Mouse (Mus musculus): ENCODE results near the gene Tpra1. TPM values are rescaled to one million over a fixed set of nuclear protein-coding genes. Genes with fewer than 3 reads are reported as not detected.

The Tpra1 gene
- total RNA-seq (2017), result 27.5 and 50.7 TPM in 2 replicates

- peak; percentile 80 to 83 for ATAC-seq (replicated peaks in 1 of 2; ENCODE audit: insufficient read depth in 1 of 2, low FRiP score in 2 of 2, low TSS enrichment in 1 of 2, low read depth in 1 of 2, poor library complexity in 2 of 2, severe bottlenecking in 2 of 2)
Observed at GRCm38 (mm10) chr6:88901947-88902820, at the start of gene Tpra1. Gene Tpra1, plus strand, starts transcription at chr6:88902251.

GRCm38 (mm10) chr6:88854509-88854908, 47.5 kb upstream of the Tpra1 start:
- ATAC-seq (replicated peaks in 1 of 2; ENCODE audit: insufficient read depth in 1 of 2, low FRiP score in 2 of 2, low TSS enrichment in 1 of 2, low read depth in 1 of 2, poor library complexity in 2 of 2, severe bottlenecking in 2 of 2), result no peak

GRCm38 (mm10) chr6:88855636-88856035, 46.4 kb upstream of the Tpra1 start:
- ATAC-seq (replicated peaks in 1 of 2; ENCODE audit: insufficient read depth in 1 of 2, low FRiP score in 2 of 2, low TSS enrichment in 1 of 2, low read depth in 1 of 2, poor library complexity in 2 of 2, severe bottlenecking in 2 of 2), result peak; percentile 40 to 42; a peak in 2 of 4 replicates

GRCm38 (mm10) chr6:88857249-88857648, 44.8 kb upstream of the Tpra1 start:
- no peak for ATAC-seq (replicated peaks in 1 of 2; ENCODE audit: insufficient read depth in 1 of 2, low FRiP score in 2 of 2, low TSS enrichment in 1 of 2, low read depth in 1 of 2, poor library complexity in 2 of 2, severe bottlenecking in 2 of 2)

- ATAC-seq (replicated peaks in 1 of 2; ENCODE audit: insufficient read depth in 1 of 2, low FRiP score in 2 of 2, low TSS enrichment in 1 of 2, low read depth in 1 of 2, poor library complexity in 2 of 2, severe bottlenecking in 2 of 2), result no peak
Observed at GRCm38 (mm10) chr6:88857830-88858229, 44.2 kb upstream of the Tpra1 start.

GRCm38 (mm10) chr6:88858341-88858740, 43.7 kb upstream of the Tpra1 start:
- no peak for ATAC-seq (replicated peaks in 1 of 2; ENCODE audit: insufficient read depth in 1 of 2, low FRiP score in 2 of 2, low TSS enrichment in 1 of 2, low read depth in 1 of 2, poor library complexity in 2 of 2, severe bottlenecking in 2 of 2)

GRCm38 (mm10) chr6:88860914-88861313, 41.1 kb upstream of the Tpra1 start:
- peak; percentile 83 to 85 for ATAC-seq (replicated peaks in 1 of 2; ENCODE audit: insufficient read depth in 1 of 2, low FRiP score in 2 of 2, low TSS enrichment in 1 of 2, low read depth in 1 of 2, poor library complexity in 2 of 2, severe bottlenecking in 2 of 2)

GRCm38 (mm10) chr6:88865704-88866103, 36.3 kb upstream of the Tpra1 start:
- ATAC-seq (replicated peaks in 1 of 2; ENCODE audit: insufficient read depth in 1 of 2, low FRiP score in 2 of 2, low TSS enrichment in 1 of 2, low read depth in 1 of 2, poor library complexity in 2 of 2, severe bottlenecking in 2 of 2), result no peak

- no peak for ATAC-seq (replicated peaks in 1 of 2; ENCODE audit: insufficient read depth in 1 of 2, low FRiP score in 2 of 2, low TSS enrichment in 1 of 2, low read depth in 1 of 2, poor library complexity in 2 of 2, severe bottlenecking in 2 of 2)
Observed at GRCm38 (mm10) chr6:88869459-88869858, 32.6 kb upstream of the Tpra1 start.

GRCm38 (mm10) chr6:88870594-88870993, 31.5 kb upstream of the Tpra1 start:
- ATAC-seq (replicated peaks in 1 of 2; ENCODE audit: insufficient read depth in 1 of 2, low FRiP score in 2 of 2, low TSS enrichment in 1 of 2, low read depth in 1 of 2, poor library complexity in 2 of 2, severe bottlenecking in 2 of 2), result no peak

GRCm38 (mm10) chr6:88871546-88871945, 30.5 kb upstream of the Tpra1 start:
- ATAC-seq (replicated peaks in 1 of 2; ENCODE audit: insufficient read depth in 1 of 2, low FRiP score in 2 of 2, low TSS enrichment in 1 of 2, low read depth in 1 of 2, poor library complexity in 2 of 2, severe bottlenecking in 2 of 2), result no peak

- ATAC-seq (replicated peaks in 1 of 2; ENCODE audit: insufficient read depth in 1 of 2, low FRiP score in 2 of 2, low TSS enrichment in 1 of 2, low read depth in 1 of 2, poor library complexity in 2 of 2, severe bottlenecking in 2 of 2), result no peak
Observed at GRCm38 (mm10) chr6:88872811-88873210, 29.2 kb upstream of the Tpra1 start.

- 0 out of 4 replicates have a peak, but pooled peaks of 1 of the 2 experiments have one; percentile 23 for ATAC-seq (replicated peaks in 1 of 2; ENCODE audit: insufficient read depth in 1 of 2, low FRiP score in 2 of 2, low TSS enrichment in 1 of 2, low read depth in 1 of 2, poor library complexity in 2 of 2, severe bottlenecking in 2 of 2)
Observed at GRCm38 (mm10) chr6:88873965-88874867, 27.8 kb upstream of the Tpra1 start.

GRCm38 (mm10) chr6:88874868-88875508, 27.1 kb upstream of the Tpra1 start, which contains the start of gene Podxl2:
Gene Podxl2, minus strand, starts transcription at chr6:88875044.
- ATAC-seq (replicated peaks in 1 of 2; ENCODE audit: insufficient read depth in 1 of 2, low FRiP score in 2 of 2, low TSS enrichment in 1 of 2, low read depth in 1 of 2, poor library complexity in 2 of 2, severe bottlenecking in 2 of 2), result 0 out of 4 replicates have a peak, but pooled peaks of 1 of the 2 experiments have one; percentile 26

GRCm38 (mm10) chr6:88879471-88879870, 22.6 kb upstream of the Tpra1 start:
- no peak for ATAC-seq (replicated peaks in 1 of 2; ENCODE audit: insufficient read depth in 1 of 2, low FRiP score in 2 of 2, low TSS enrichment in 1 of 2, low read depth in 1 of 2, poor library complexity in 2 of 2, severe bottlenecking in 2 of 2)

- ATAC-seq (replicated peaks in 1 of 2; ENCODE audit: insufficient read depth in 1 of 2, low FRiP score in 2 of 2, low TSS enrichment in 1 of 2, low read depth in 1 of 2, poor library complexity in 2 of 2, severe bottlenecking in 2 of 2), result no peak
Observed at GRCm38 (mm10) chr6:88881334-88881733, 20.7 kb upstream of the Tpra1 start.

- no peak for ATAC-seq (replicated peaks in 1 of 2; ENCODE audit: insufficient read depth in 1 of 2, low FRiP score in 2 of 2, low TSS enrichment in 1 of 2, low read depth in 1 of 2, poor library complexity in 2 of 2, severe bottlenecking in 2 of 2)
Observed at GRCm38 (mm10) chr6:88884195-88884594, 17.9 kb upstream of the Tpra1 start.

Data from hematopoietic stem cell, adult 5-6 weeks (primary cell).